Mouse (Mus musculus) cerebellum, adult 2 months (tissue): ENCODE results near the gene Krt31. TPM values are rescaled to one million over a fixed set of nuclear protein-coding genes. Genes with fewer than 3 reads are reported as not detected.

Experiments used
- DNase-seq, 2 experiments: peaks; one replicate each; pipeline ENCODE4 v3.0.0; 2021
- H3K27ac ChIP-seq: fragments of 200-500 bp; 2 replicates; pipeline ENCODE4 v1.5.1; 2012; ENCODE audit warnings: low read length, control low read depth, inconsistent platforms; ENCODE audit not compliant: insufficient read depth
- H3K27me3 ChIP-seq: fragments of 200-500 bp; 2 replicates; pipeline ENCODE4 v1.6.1; 2012; ENCODE audit warnings: inconsistent platforms, mild to moderate bottlenecking, low read length, moderate library complexity; ENCODE audit not compliant: control insufficient read depth, insufficient read depth
- H3K4me1 ChIP-seq: fragments of 200-500 bp; 2 replicates; pipeline ENCODE4 v1.6.1; 2011; ENCODE audit warnings: low read length; ENCODE audit not compliant: control insufficient read depth, insufficient read depth
- H3K4me3 ChIP-seq: fragments of 200-500 bp; replicated peaks from 2 replicates; pipeline ENCODE3; 2011; ENCODE audit warnings: mild to moderate bottlenecking, low read depth, low read length, control low read depth; ENCODE audit not compliant: insufficient read depth
- CTCF ChIP-seq: fragments of 200-500 bp; IDR thresholded peaks from 2 replicates; pipeline ENCODE4 v1.5.1; 2011; ENCODE audit warnings: low read depth, mild to moderate bottlenecking, control low read depth, low read length, moderate library complexity, borderline replicate concordance; ENCODE audit not compliant: insufficient read depth
- POLR2A ChIP-seq: fragments of 200-500 bp; IDR thresholded peaks from 2 replicates; pipeline ENCODE4 v1.6.1; 2011; ENCODE audit warnings: low read length, control low read depth, borderline replicate concordance; ENCODE audit not compliant: insufficient read depth
- WGBS: fragments of 180-500 bp; shearing (Covaris S2); methylation state at CpG from one replicate; pipeline ENCODE4 v1.1.7; 2018; 5-methylcytosine and 5-hydroxymethylcytosine counted together
- polyA plus RNA-seq: library from polyadenylated mRNA; depleted of rRNA; stranded (reverse); fragments of >200 nt; gene quantifications from 2 replicates; pipeline ENCODE4 v1.2.3, GENCODE M21; 2012; rRNA removed

The Krt31 gene
- not detected in 2 replicates for polyA plus RNA-seq

DNA sequence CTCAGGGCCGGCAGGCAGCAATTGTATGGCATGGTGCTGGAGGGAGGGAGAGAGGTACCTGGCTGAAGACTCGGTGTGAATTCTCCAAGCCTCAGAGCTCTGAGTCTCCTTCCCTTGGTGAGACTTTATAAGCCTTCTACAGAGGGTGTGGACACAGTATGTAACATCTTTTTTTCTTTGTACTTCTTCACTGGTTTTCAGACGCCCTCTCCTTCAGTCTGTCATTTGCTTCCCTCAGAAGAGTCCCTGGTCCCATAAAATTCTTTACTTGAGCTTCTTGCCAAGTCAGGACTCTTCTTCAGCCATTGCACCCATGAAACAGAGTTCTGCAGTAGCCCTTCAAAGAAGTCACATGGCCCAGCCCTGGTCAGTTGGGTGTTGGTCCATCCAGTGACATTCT is at the start of gene Krt31:
TSS of gene Krt31 (minus strand) at position 101 of the 400 bp plus-strand sequence.
- no peak for DNase-seq
- H3K4me1 ChIP-seq = no peaks in the 10 kb centered on the region
- 74% methylated on average over 3 of the region's 3 CpGs for WGBS
- TF ChIP-seq POLR2A (no peak), CTCF (no peak)
- H3K27me3 ChIP-seq = no peaks in the 10 kb centered on the region
- no peak within 1 kb of the TSS for H3K27ac ChIP-seq
- H3K4me3 ChIP-seq = no peak within 1 kb of the TSS

DNA sequence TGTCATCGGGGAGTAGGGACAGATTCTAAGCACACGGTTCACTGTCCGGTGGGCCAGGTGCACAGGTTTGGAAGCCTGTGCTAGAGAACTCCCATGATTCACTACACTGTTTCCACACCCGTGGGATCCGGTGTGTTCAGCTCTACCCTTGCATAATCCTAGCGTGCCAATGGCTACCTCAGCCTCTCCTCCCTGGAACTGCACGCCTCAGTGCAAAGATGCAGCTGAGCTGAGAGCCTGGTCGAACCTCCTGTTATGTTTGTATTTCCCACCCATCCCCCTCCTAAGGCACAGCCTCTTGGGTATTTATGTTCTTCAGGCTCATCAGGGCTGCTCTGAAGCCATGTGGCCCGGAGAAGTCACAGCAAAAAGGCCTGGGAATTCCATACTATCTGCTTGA is 47.5 kb upstream of the Krt31 start:
- no peak for TF ChIP-seq CTCF
- no peak for TF ChIP-seq POLR2A
- 71% methylated on average over 9 of the region's 9 CpGs for WGBS
- H3K4me1 ChIP-seq = no peaks in the 10 kb centered on the region
- H3K4me3 ChIP-seq = no peak overlapping the region
- no peaks in the 10 kb centered on the region for H3K27me3 ChIP-seq
- no peak overlapping the region for H3K27ac ChIP-seq
- no peak for DNase-seq

- Histone ChIP-seq H3K27ac (no peak within 1 kb of the TSS), H3K27me3 (no peaks in the 10 kb centered on the region), H3K4me3 (no peak within 1 kb of the TSS), H3K4me1 (no peaks in the 10 kb centered on the region)
- TF ChIP-seq CTCF = no peak
- TF ChIP-seq POLR2A = no peak
- WGBS = 89% methylated on average over 9 of the region's 9 CpGs
- DNase-seq = no peak
These were observed 45.8 kb upstream of the Krt31 start, which contains the start of gene Krt35 for GRCm38 (mm10) chr11:100096141-100096540. Gene Krt35 (minus strand): TSS chr11:100096241.

DNA sequence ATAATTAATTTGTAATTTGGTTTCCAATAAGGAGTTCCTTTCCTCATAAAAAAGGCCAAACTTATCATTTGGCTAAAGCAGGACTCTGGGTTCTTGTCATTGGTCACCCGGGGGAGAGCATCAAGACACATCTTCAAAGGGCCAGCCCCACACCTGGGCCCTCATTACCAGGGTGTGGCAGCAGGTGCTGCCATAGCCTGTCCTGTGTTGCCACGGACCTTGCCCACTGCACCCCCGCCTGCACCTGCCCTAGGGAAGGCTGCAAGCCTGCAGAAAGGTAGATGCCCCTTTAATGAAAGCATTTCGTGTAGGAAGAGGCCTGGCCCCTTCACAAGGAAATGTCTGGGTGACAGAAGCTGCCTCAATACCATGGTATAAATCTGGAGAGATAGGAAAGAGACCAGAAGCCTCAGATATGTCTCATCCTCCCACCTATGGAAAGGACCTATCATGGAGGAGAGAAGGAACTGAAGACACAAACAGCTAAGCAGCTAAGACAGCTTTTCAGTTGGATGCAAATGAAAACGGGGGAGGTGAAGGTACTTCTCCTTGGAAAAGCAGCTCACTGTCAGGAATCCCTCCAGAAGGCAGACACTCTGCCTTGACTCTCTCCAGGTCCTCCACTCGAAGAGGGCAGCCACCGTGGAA is 38.2 kb upstream of the Krt31 start:
- Histone ChIP-seq H3K27ac (no peak overlapping the region), H3K4me3 (no peak overlapping the region), H3K27me3 (no peaks in the 10 kb centered on the region), H3K4me1 (no peaks in the 10 kb centered on the region)
- TF ChIP-seq CTCF = no peak
- no peak for TF ChIP-seq POLR2A
- 74% methylated on average over 7 of the region's 7 CpGs for WGBS
- DNase-seq = no peak

DNA sequence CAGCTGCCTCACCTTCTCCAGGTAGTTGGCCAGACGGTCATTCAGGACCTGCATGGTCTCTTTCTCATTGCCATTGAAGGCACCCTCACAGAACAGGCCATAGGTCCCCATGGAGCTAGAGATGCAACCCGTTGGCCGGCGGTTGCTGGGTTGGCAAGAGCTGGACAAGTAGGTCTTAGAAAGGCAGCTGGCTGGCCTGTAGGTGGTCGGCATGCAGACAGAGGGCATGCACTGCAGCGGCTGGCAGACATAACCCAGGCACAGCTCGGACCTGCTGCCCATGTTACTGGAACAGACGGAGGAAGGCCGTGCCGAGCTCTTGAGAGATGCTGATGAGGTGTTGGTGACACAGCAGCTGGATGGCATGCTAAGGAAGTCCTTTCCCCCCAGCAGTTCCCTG is 37.5 kb upstream of the Krt31 start, which contains the start of gene Krt32:
TSS of gene Krt32 (minus strand) at position 366 of the 400 bp plus-strand sequence.
- H3K27ac ChIP-seq = no peak within 1 kb of the TSS
- no peak within 1 kb of the TSS for H3K4me3 ChIP-seq
- no peak for DNase-seq
- 46% methylated on average over 10 of the region's 10 CpGs for WGBS
- no peak for TF ChIP-seq POLR2A
- no peak for TF ChIP-seq CTCF
- H3K4me1 ChIP-seq = no peaks in the 10 kb centered on the region
- H3K27me3 ChIP-seq = no peaks in the 10 kb centered on the region

DNA sequence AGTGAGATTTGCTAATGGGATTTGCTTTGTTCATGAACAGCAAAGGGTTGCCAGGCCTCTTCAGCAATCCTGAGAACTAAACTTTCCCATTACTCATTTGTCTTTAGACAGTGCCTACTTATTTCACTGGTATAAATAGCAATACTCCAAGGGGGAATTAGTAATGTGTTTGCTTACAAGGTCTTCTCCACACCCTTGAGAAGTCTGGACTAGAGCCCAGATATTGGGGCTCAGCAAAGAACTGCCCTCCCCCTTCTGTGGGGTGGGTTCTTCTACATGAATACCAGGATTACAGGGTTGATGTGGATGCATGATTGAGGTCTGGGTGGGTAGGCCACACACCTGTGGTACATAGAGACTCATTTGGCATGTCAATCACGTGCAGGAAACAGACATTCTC is 23.5 kb upstream of the Krt31 start:
- H3K27ac ChIP-seq = no peak overlapping the region
- no peak overlapping the region for H3K4me3 ChIP-seq
- no peaks in the 10 kb centered on the region for H3K4me1 ChIP-seq
- no peaks in the 10 kb centered on the region for H3K27me3 ChIP-seq
- no peak for DNase-seq
- no peak for TF ChIP-seq POLR2A
- TF ChIP-seq CTCF = no peak
- 61% methylated on average over 1 of the region's 1 CpGs for WGBS

- 79% methylated on average over 17 of the region's 17 CpGs for WGBS
- TF ChIP-seq POLR2A (no peak), CTCF (no peak)
- no peak overlapping the region for H3K27ac ChIP-seq
- H3K4me3 ChIP-seq = no peak overlapping the region
- no peak for DNase-seq
- no peaks in the 10 kb centered on the region for H3K27me3 ChIP-seq
- no peaks in the 10 kb centered on the region; the same call in 1 of the 2 replicates for H3K4me1 ChIP-seq
These were observed 17.1 kb upstream of the Krt31 start for GRCm38 (mm10) chr11:100067293-100068036.

GRCm38 (mm10) chr11:100066236-100067010 is 16.1 kb upstream of the Krt31 start:
- Histone ChIP-seq H3K4me3 (no peak overlapping the region), H3K4me1 (no peaks in the 10 kb centered on the region; the same call in 1 of the 2 replicates), H3K27ac (no peak overlapping the region), H3K27me3 (no peaks in the 10 kb centered on the region)
- DNase-seq = peak in 1 of 2 experiments; percentile 15
- 19% methylated on average over 12 of the region's 12 CpGs for WGBS
- TF ChIP-seq POLR2A (no peak), CTCF (no peak)
